Mouse (Mus musculus) stomach, embryonic 16.5 days (tissue): ENCODE results near the gene Efna1. TPM values are rescaled to one million over a fixed set of nuclear protein-coding genes. Genes with fewer than 3 reads are reported as not detected.

Experiments
- ATAC-seq: fragments of 200-750 bp; cut with Nextera tagmentation; 2 replicates; pipeline ENCODE4 v1.8.0; 2017; ENCODE audit warnings: moderate number of reproducible peaks, moderate TSS enrichment; ENCODE audit not compliant: insufficient read depth, low FRiP score
- H3K27ac ChIP-seq: fragments of 300-500 bp; sonication (generic); 2 replicates; pipeline ENCODE4 v1.5.1; 2014; ENCODE audit warnings: low read length
- H3K27me3 ChIP-seq: fragments of 300-500 bp; sonication (generic); 2 replicates; pipeline ENCODE4 v1.6.1; 2014; ENCODE audit warnings: low read length, control low read depth, mixed read lengths; ENCODE audit not compliant: control insufficient read depth, insufficient read depth
- H3K36me3 ChIP-seq: fragments of 300-500 bp; sonication (generic); 2 replicates; pipeline ENCODE4 v1.6.1; 2014; ENCODE audit warnings: low read length; ENCODE audit not compliant: control insufficient read depth, insufficient read depth
- H3K4me1 ChIP-seq: fragments of 300-500 bp; sonication (generic); 2 replicates; pipeline ENCODE4 v1.6.1; 2014; ENCODE audit warnings: low read length, control low read depth, mixed read lengths; ENCODE audit not compliant: control insufficient read depth, insufficient read depth
- H3K4me2 ChIP-seq: fragments of 300-500 bp; sonication (generic); 2 replicates; pipeline ENCODE4 v1.6.1; 2014; ENCODE audit warnings: low read depth, low read length, mixed read lengths
- H3K4me3 ChIP-seq: fragments of 300-500 bp; sonication (generic); replicated peaks from 2 replicates; pipeline ENCODE4 v1.5.1; 2014; ENCODE audit warnings: mild to moderate bottlenecking, low read length
- H3K9ac ChIP-seq: fragments of 300-500 bp; sonication (generic); 2 replicates; pipeline ENCODE4 v1.6.1; 2014; ENCODE audit warnings: low read length
- H3K9me3 ChIP-seq: fragments of 300-500 bp; sonication (generic); replicated peaks from 2 replicates; pipeline ENCODE4 v1.6.1; 2016; ENCODE audit warnings: low read length, control low read depth; ENCODE audit not compliant: control insufficient read depth
- WGBS: fragments of 180-500 bp; shearing (Covaris S2); extraction: QIAGEN DNeasy Blood & Tissue Kit; methylation state at CpG from one replicate; pipeline ENCODE4 v1.1.7; 2014; 5-methylcytosine and 5-hydroxymethylcytosine counted together
- polyA plus RNA-seq: library from polyadenylated mRNA; unstranded; fragments of >200 nt; fragmentation: Nextera tagmentation; extraction: Ambion mirVana; gene quantifications from 2 replicates; pipeline ENCODE4 v1.2.1, GENCODE M21; 2015

Efna1 gene
- polyA plus RNA-seq, 1 experiment from 2014 or later = 41.5 TPM

- H3K9ac ChIP-seq = no peak overlapping the region
- no peak overlapping the region for H3K4me3 ChIP-seq
- no peaks in the 10 kb centered on the region for H3K9me3 ChIP-seq
- no peak overlapping the region for H3K4me2 ChIP-seq
- no peak overlapping the region for H3K27ac ChIP-seq
- H3K27me3 ChIP-seq = no peaks in the 10 kb centered on the region; the same call in 1 of the 2 replicates
- H3K36me3 ChIP-seq = no peaks in the 10 kb centered on the region
- WGBS = 85% methylated on average over 6 of the region's 6 CpGs
- peaks cover 5% of the 10 kb centered on the region; the same call in 1 of the 2 replicates for H3K4me1 ChIP-seq
- ATAC-seq = no peak
These were observed 18.0 kb upstream of the Efna1 start for GRCm38 (mm10) chr3:89298908-89299307.

DNA sequence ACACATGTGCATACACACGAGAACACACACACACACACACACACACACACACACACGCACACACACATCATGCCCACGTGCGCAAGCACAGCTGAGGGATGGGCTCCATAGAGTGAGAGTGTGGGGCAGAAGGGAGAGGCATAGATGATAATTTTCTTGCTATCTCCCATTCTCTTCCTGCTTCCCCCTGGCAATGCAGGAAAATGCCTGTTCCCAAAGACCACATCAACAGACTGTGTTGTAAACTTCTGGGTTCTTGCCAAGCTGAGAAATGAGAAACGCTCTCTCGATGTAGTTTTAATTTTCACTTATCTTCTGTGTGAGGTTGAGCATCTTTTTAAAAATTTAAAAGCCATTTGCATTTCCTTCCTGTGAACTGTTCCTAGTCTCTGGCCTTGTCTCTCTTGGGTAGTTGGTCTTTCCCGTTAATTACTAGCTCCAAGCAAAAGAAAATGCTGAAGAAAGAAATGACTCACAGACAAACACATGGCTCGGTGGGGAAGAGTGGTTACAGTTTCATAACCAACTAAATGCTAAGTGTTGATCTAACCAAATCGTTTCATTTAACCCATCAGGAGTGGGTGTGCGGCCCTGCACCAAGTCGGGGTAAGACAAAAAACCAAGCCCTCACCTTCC lies 15.9 kb upstream of the Efna1 start:
- no peaks in the 10 kb centered on the region for H3K9me3 ChIP-seq
- H3K27me3 ChIP-seq = no peaks in the 10 kb centered on the region; the same call in 1 of the 2 replicates
- no peak overlapping the region for H3K27ac ChIP-seq
- H3K4me2 ChIP-seq = no peak overlapping the region
- no peak for ATAC-seq
- H3K36me3 ChIP-seq = no peaks in the 10 kb centered on the region
- no peak overlapping the region for H3K9ac ChIP-seq
- H3K4me3 ChIP-seq = no peak overlapping the region
- H3K4me1 ChIP-seq = peaks cover 5% of the 10 kb centered on the region; the same call in 1 of the 2 replicates
- WGBS = 83% methylated on average over 11 of the region's 11 CpGs

- H3K9ac ChIP-seq = no peak overlapping the region
- no peaks in the 10 kb centered on the region for H3K36me3 ChIP-seq
- H3K9me3 ChIP-seq = no peaks in the 10 kb centered on the region
- no peaks in the 10 kb centered on the region; the same call in 1 of the 2 replicates for H3K27me3 ChIP-seq
- no peak overlapping the region for H3K27ac ChIP-seq
- 84% methylated on average over 8 of the region's 8 CpGs for WGBS
- H3K4me2 ChIP-seq = no peak overlapping the region
- ATAC-seq = no peak
- H3K4me3 ChIP-seq = no peak overlapping the region
- H3K4me1 ChIP-seq = peaks cover 5% of the 10 kb centered on the region; the same call in 1 of the 2 replicates
These were observed 14.8 kb upstream of the Efna1 start for GRCm38 (mm10) chr3:89295685-89296230.

DNA sequence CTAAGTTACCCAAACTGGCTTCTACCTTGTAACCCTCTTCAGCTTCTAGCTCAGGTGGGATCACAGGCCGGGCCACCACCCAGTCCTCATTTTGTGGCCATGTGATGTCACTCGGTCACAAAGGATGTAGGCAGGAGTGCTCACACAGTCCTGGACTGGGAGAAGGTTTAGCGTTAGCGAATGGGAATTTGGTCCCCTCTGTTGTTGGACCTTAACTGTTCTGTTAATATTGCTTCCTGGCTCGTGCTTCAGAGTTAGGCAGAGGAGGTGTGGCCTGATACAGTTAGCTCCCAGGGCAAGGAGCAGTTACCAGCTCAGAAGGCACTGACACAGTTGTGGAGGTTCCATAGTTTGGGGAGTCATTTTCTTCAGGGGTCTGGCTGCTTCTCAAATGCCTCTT lies 13.3 kb upstream of the Efna1 start:
- H3K4me1 ChIP-seq = no peaks in the 10 kb centered on the region
- H3K27ac ChIP-seq = no peak overlapping the region
- H3K9me3 ChIP-seq = no peaks in the 10 kb centered on the region
- 71% methylated on average over 5 of the region's 5 CpGs for WGBS
- H3K4me3 ChIP-seq = no peak overlapping the region
- no peak for ATAC-seq
- no peak overlapping the region for H3K9ac ChIP-seq
- H3K4me2 ChIP-seq = no peak overlapping the region
- H3K36me3 ChIP-seq = no peaks in the 10 kb centered on the region
- no peaks in the 10 kb centered on the region for H3K27me3 ChIP-seq

DNA sequence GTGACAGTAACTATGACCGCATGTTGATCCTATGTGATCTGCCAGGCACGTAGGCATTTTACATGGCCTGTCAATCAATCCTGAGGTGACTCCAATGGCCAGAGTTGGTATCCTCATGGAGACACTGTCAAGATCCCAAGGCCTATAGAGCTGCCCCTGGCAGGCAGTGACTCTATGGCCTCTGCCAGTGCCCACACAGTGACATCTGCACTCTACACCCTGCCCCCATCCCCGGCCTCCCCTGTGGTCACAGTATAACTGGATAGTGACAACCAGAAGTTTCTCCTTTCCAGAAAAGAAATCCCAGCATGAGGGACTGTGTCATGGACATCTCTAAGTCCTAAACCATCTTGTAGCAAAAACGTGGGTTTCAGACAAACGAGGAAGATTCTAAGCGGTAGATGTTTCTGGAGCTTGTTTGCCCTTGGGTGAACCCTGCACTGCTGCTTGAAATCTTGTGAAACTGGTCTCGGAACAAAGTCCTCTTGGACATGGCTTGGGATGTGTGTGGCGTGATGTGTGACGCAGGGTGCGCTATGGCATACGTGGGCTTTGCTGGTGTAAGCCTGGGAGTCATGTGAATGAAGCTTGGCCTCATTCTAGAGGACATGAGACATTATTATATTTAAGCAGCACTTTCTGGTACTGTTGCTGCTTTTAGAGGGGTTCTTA lies 12.4 kb upstream of the Efna1 start:
- no peak for ATAC-seq
- no peak overlapping the region for H3K4me3 ChIP-seq

DNA sequence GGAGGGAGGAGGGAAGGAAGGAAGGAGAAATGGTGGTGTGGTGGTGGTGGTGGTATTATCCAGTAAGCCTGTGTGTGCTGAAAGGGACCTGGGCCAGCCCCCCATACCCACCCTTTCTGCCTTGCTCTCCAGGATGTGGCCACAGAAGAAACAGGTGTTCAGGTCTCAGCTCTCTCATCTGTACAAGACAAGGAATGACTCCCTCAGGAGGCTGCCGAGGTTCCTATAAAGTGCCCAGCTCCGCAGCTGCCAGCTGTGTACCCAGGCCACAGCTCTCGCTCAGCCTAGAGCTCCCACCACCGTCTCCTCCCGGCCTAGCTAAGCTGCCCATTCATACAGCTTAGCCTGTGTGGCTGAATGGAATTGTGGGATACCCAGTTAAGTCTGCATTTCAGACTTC lies 11.4 kb upstream of the Efna1 start:
- H3K4me2 ChIP-seq = no peak overlapping the region
- WGBS = 67% methylated on average over 5 of the region's 5 CpGs
- no peak overlapping the region for H3K27ac ChIP-seq
- H3K36me3 ChIP-seq = no peaks in the 10 kb centered on the region
- H3K27me3 ChIP-seq = no peaks in the 10 kb centered on the region
- no peak for ATAC-seq
- H3K9ac ChIP-seq = no peak overlapping the region
- H3K4me3 ChIP-seq = no peak overlapping the region
- H3K9me3 ChIP-seq = no peaks in the 10 kb centered on the region
- H3K4me1 ChIP-seq = no peaks in the 10 kb centered on the region

More for the DNA sequence above, 12.4 kb upstream of the Efna1 start:
- H3K27ac ChIP-seq = no peak overlapping the region
- no peaks in the 10 kb centered on the region for H3K4me1 ChIP-seq
- no peak overlapping the region for H3K9ac ChIP-seq
- H3K4me2 ChIP-seq = no peak overlapping the region
- H3K36me3 ChIP-seq = no peaks in the 10 kb centered on the region
- 82% methylated on average over 11 of the region's 11 CpGs for WGBS
- no peaks in the 10 kb centered on the region for H3K27me3 ChIP-seq
- no peaks in the 10 kb centered on the region for H3K9me3 ChIP-seq

DNA sequence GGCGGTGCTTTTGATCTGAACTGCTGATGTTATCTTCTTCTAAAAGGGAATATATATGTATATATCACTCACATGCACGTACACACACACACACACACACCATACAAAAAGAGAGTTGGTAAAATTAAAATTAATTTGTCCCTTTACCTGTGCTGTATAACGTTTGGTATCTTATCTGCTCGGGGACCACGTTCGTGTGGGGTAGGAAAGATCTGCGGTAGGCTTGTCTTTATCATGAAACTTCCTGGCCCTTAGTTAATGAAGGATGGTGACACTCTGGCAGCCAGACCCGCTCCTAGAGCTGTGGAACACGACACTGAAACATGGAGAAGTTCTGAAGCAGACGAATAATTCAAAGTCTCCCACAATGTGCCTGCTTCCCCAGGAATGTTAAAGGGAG lies 10.9 kb upstream of the Efna1 start:
- H3K9me3 ChIP-seq = no peaks in the 10 kb centered on the region
- H3K9ac ChIP-seq = no peak overlapping the region
- no peak overlapping the region for H3K4me2 ChIP-seq
- WGBS = 51% methylated on average over 10 of the region's 10 CpGs
- no peak overlapping the region for H3K27ac ChIP-seq
- no peaks in the 10 kb centered on the region for H3K4me1 ChIP-seq
- H3K4me3 ChIP-seq = no peak overlapping the region
- ATAC-seq = no peak
- no peaks in the 10 kb centered on the region for H3K27me3 ChIP-seq
- no peaks in the 10 kb centered on the region for H3K36me3 ChIP-seq

- no peaks in the 10 kb centered on the region for H3K36me3 ChIP-seq
- H3K4me2 ChIP-seq = no peak overlapping the region
- 29% methylated on average over 7 of the region's 7 CpGs for WGBS
- no peak overlapping the region for H3K4me3 ChIP-seq
- no peak overlapping the region for H3K27ac ChIP-seq
- no peak overlapping the region for H3K9ac ChIP-seq
- ATAC-seq = no peak
- no peaks in the 10 kb centered on the region for H3K4me1 ChIP-seq
- H3K27me3 ChIP-seq = no peaks in the 10 kb centered on the region
- no peaks in the 10 kb centered on the region for H3K9me3 ChIP-seq
These were observed 7.6 kb upstream of the Efna1 start for GRCm38 (mm10) chr3:89288503-89288928.

DNA sequence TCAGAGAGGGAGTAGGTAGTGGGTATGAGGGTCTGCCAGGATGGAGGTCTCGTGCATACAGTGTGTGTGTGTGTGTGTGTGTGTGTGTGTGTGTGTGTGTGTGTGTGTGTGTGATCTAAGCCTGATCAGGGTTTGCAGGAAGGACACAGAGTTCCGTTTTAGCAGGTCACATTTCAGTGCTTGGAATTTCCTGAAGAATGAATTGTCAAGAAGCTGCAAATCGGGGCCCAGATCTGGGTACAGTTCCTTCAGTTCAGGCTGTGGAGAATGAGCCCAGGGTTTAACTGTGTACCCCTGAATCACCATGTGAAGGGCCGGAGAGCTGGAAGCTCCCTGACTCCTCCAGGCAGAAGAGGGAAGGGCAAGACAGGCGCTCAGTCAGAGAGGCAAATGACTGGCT lies 6.3 kb upstream of the Efna1 start:
- Histone ChIP-seq H3K4me1 (no peaks in the 10 kb centered on the region), H3K4me2 (no peak overlapping the region), H3K27ac (no peak overlapping the region), H3K9ac (no peak overlapping the region), H3K27me3 (no peaks in the 10 kb centered on the region), H3K4me3 (no peak overlapping the region), H3K36me3 (no peaks in the 10 kb centered on the region), H3K9me3 (no peaks in the 10 kb centered on the region)
- ATAC-seq = no peak
- WGBS = 56% methylated on average over 5 of the region's 5 CpGs
